Mouse (Mus musculus): ENCODE measurements at regions not wholly inside any gene's neighbourhood (a gene's known extent, or its start where the extent isn't known, plus 50 kb on each side); places are given as distances from the start of the nearest gene placed in this dataset.

GRCm38 (mm10) chr6:120592705-120593104 lies 61.6 kb upstream of the Hdhd5 start:
- no peak overlapping the region for H3K4me3 ChIP-seq (replicated peaks; ENCODE audit: low read length)
- peaks cover 10% of the 10 kb centered on the region for H3K4me1 ChIP-seq (ENCODE audit: control insufficient read depth, insufficient read depth, low read length)
- 0 out of 2 replicates have a peak overlapping the region, but pooled peaks have one; percentile 12 for H3K9ac ChIP-seq (ENCODE audit: low read depth, low read length, severe bottlenecking)
- ATAC-seq (ENCODE audit: low FRiP score, low read depth) = no peak
- H3K4me2 ChIP-seq (replicated peaks; ENCODE audit: low read depth, low read length, severe bottlenecking) = peak overlapping the region; percentile 16
- TF ChIP-seq POLR2A (IDR thresholded peaks at IDR 0.05; ENCODE audit: borderline replicate concordance, extremely low read depth, insufficient read depth, insufficient read length) = no peak
- H3K27ac ChIP-seq (replicated peaks; ENCODE audit: low read depth, low read length) = no peak overlapping the region
- no peaks in the 10 kb centered on the region for H3K9me3 ChIP-seq (ENCODE audit: control insufficient read depth, low read length)
- 23% methylated on average over 7 of the region's 7 CpGs for WGBS
- H3K36me3 ChIP-seq (ENCODE audit: control insufficient read depth, insufficient read depth, low read length) = no peaks in the 10 kb centered on the region
- H3K27me3 ChIP-seq (ENCODE audit: control insufficient read depth, insufficient read depth, low read length) = no peaks in the 10 kb centered on the region
- DNase-seq (ENCODE audit: low spot score) = no peak

DNA sequence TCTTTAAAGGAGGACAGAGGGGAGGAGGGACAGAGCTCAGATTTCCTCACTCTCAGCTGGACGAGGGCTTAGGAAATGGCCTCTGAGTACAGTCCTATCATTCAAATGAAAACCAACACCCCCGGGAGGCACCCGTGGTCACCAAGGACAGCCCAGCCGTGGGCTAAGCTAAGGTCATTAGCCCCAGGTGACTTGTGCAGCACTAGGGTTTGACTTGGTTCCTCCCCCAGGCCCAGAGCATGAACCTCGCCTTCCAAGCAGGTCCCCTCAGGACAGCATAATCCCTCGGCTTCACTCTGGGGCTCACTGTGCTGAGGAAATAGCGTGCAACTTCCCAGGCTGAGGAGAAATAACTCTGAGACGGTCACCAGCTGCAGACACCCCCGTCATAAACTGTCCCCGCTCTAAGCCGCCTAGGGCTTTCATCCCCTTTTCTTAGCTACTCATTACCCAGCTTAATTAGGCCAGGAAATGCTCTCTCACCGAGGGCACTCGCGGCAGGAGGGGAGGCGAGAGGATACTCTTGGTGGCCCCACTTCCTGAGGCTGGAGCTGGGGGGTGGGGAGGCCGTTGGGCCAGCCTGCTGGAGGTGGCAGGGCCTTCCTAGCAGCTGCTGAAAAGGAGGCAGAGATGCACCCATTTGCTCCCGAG lies 61.0 kb upstream of the Hdhd5 start:
- H3K27ac ChIP-seq (replicated peaks; ENCODE audit: low read depth, low read length) = 0 out of 2 replicates have a peak overlapping the region, but pooled peaks have one; percentile 7

GRCm38 (mm10) chr6:120590191-120590590 lies 59.1 kb upstream of the Hdhd5 start:
- Histone ChIP-seq H3K4me3 (replicated peaks; ENCODE audit: low read length) (no peak overlapping the region), H3K9me3 (ENCODE audit: control insufficient read depth, low read length) (no peaks in the 10 kb centered on the region), H3K36me3 (ENCODE audit: control insufficient read depth, insufficient read depth, low read length) (no peaks in the 10 kb centered on the region), H3K4me2 (replicated peaks; ENCODE audit: low read depth, low read length, severe bottlenecking) (no peak overlapping the region), H3K4me1 (ENCODE audit: control insufficient read depth, insufficient read depth, low read length) (peaks cover 13% of the 10 kb centered on the region), H3K27me3 (ENCODE audit: control insufficient read depth, insufficient read depth, low read length) (no peaks in the 10 kb centered on the region), H3K9ac (ENCODE audit: low read depth, low read length, severe bottlenecking) (no peak overlapping the region), H3K27ac (replicated peaks; ENCODE audit: low read depth, low read length) (no peak overlapping the region)
- 76% methylated on average over 2 of the region's 2 CpGs for WGBS
- no peak for ATAC-seq (ENCODE audit: low FRiP score, low read depth)
- DNase-seq (ENCODE audit: low spot score) = no peak
- TF ChIP-seq POLR2A (IDR thresholded peaks at IDR 0.05; ENCODE audit: borderline replicate concordance, extremely low read depth, insufficient read depth, insufficient read length) = no peak

More for the DNA sequence above, 61.0 kb upstream of the Hdhd5 start:
- Histone ChIP-seq H3K36me3 (ENCODE audit: control insufficient read depth, insufficient read depth, low read length) (no peaks in the 10 kb centered on the region), H3K4me3 (replicated peaks; ENCODE audit: low read length) (no peak overlapping the region), H3K27me3 (ENCODE audit: control insufficient read depth, insufficient read depth, low read length) (no peaks in the 10 kb centered on the region), H3K4me2 (replicated peaks; ENCODE audit: low read depth, low read length, severe bottlenecking) (peak overlapping the region; percentile 16), H3K9me3 (ENCODE audit: control insufficient read depth, low read length) (no peaks in the 10 kb centered on the region), H3K9ac (ENCODE audit: low read depth, low read length, severe bottlenecking) (0 out of 2 replicates have a peak overlapping the region, but pooled peaks have one; percentile 12), H3K4me1 (ENCODE audit: control insufficient read depth, insufficient read depth, low read length) (peaks cover 10% of the 10 kb centered on the region)
- TF ChIP-seq POLR2A (IDR thresholded peaks at IDR 0.05; ENCODE audit: borderline replicate concordance, extremely low read depth, insufficient read depth, insufficient read length) = no peak
- DNase-seq (ENCODE audit: low spot score) (no peak), ATAC-seq (ENCODE audit: low FRiP score, low read depth) (0 out of 2 replicates have a peak, but pooled peaks have one; percentile 19)
- WGBS = 3% methylated on average over 17 of the region's 17 CpGs

- WGBS = 78% methylated on average over 11 of the region's 11 CpGs
- DNase-seq (ENCODE audit: low spot score) (no peak), ATAC-seq (ENCODE audit: low FRiP score, low read depth) (no peak)
- no peak overlapping the region for H3K4me2 ChIP-seq (replicated peaks; ENCODE audit: low read depth, low read length, severe bottlenecking)
- H3K4me1 ChIP-seq (ENCODE audit: control insufficient read depth, insufficient read depth, low read length) = peaks cover 14% of the 10 kb centered on the region
- H3K36me3 ChIP-seq (ENCODE audit: control insufficient read depth, insufficient read depth, low read length) = no peaks in the 10 kb centered on the region
- no peak for TF ChIP-seq POLR2A (IDR thresholded peaks at IDR 0.05; ENCODE audit: borderline replicate concordance, extremely low read depth, insufficient read depth, insufficient read length)
- H3K4me3 ChIP-seq (replicated peaks; ENCODE audit: low read length) = no peak overlapping the region
- H3K27ac ChIP-seq (replicated peaks; ENCODE audit: low read depth, low read length) = no peak overlapping the region
- H3K27me3 ChIP-seq (ENCODE audit: control insufficient read depth, insufficient read depth, low read length) = no peaks in the 10 kb centered on the region
- H3K9me3 ChIP-seq (ENCODE audit: control insufficient read depth, low read length) = no peaks in the 10 kb centered on the region
- H3K9ac ChIP-seq (ENCODE audit: low read depth, low read length, severe bottlenecking) = no peak overlapping the region
Measured at GRCm38 (mm10) chr6:120588701-120589659, 57.9 kb upstream of the Hdhd5 start.

DNA sequence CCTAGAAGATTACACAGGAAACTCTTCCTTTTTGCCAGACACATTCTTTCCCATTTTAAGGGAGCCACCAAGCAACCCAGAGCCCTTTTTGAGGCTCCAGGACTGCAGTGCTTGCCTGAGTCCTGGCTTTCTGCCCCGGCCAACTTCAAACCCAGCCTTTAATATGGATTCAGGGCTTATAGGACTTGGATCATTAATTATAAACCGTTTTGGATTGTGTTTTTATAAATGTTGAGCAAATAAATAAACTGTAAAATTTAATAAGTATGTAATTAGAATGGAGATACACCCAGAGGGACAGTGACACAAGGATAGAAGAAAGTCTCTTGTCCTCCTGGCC lies 54.8 kb upstream of the Hdhd5 start:
- no peak overlapping the region for H3K4me3 ChIP-seq (replicated peaks; ENCODE audit: low read length)
- no peak for TF ChIP-seq POLR2A (IDR thresholded peaks at IDR 0.05; ENCODE audit: borderline replicate concordance, extremely low read depth, insufficient read depth, insufficient read length)
- DNase-seq (ENCODE audit: low spot score) (no peak), ATAC-seq (ENCODE audit: low FRiP score, low read depth) (no peak)
- no peaks in the 10 kb centered on the region for H3K27me3 ChIP-seq (ENCODE audit: control insufficient read depth, insufficient read depth, low read length)
- no peaks in the 10 kb centered on the region for H3K36me3 ChIP-seq (ENCODE audit: control insufficient read depth, insufficient read depth, low read length)
- WGBS = 35% methylated on average over 2 of the region's 2 CpGs
- peaks cover 9% of the 10 kb centered on the region for H3K4me1 ChIP-seq (ENCODE audit: control insufficient read depth, insufficient read depth, low read length)
- H3K27ac ChIP-seq (replicated peaks; ENCODE audit: low read depth, low read length) = no peak overlapping the region
- no peak overlapping the region for H3K4me2 ChIP-seq (replicated peaks; ENCODE audit: low read depth, low read length, severe bottlenecking)
- no peaks in the 10 kb centered on the region for H3K9me3 ChIP-seq (ENCODE audit: control insufficient read depth, low read length)
- H3K9ac ChIP-seq (ENCODE audit: low read depth, low read length, severe bottlenecking) = 0 out of 2 replicates have a peak overlapping the region, but pooled peaks have one; percentile 5
